Mouse (Mus musculus): ENCODE results near the gene 1700001K19Rik. TPM values are rescaled to one million over a fixed set of nuclear protein-coding genes. Genes with fewer than 3 reads are reported as not detected.

The 1700001K19Rik gene
- polyA plus RNA-seq (2012; ENCODE audit: insufficient read depth, insufficient read length, missing spikeins) = not detected in 2 replicates

DNA sequence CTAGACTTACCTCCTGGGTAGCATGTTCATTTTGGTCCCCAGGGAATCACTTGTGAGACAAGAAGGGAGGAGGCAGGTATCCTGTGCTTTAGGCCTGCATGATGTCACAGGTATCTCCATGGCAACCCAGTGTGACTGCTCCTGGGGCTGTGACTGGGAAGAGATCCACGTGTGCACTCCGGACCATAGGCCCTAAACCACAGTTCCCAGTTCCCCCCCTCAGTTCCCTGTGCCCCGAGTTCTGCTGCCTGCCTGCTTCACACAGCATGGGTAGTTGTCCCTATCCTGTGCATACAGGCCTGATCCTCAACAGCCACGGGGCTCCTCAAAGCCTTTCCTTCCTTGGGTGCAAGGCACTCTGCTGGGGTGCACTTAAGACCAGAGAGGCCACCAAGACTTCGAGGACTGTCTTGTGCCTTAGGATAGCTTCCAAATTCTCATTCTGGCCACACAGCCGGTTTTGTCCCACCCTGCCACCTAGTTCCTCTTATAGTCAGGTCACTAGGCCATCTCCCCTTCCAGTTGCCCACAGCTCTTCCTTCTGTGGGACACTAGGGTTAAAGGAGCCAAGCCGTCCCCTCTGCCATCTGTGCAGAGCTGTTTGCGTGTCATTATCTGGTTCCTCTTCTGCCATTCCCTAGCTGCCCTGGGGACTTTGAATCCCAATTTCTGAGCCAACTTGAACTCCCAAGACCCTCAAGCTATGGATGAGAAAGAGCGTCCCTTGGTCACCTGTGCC, at the start of gene 1700001K19Rik:
Gene 1700001K19Rik (minus strand): TSS at position 59 of the 739 bp plus-strand sequence.
- Histone ChIP-seq H3K4me3 (ENCODE audit: insufficient read depth, low read length) (no peak within 1 kb of the TSS), H3K4me1 (ENCODE audit: control insufficient read depth, insufficient read depth, low read length) (peaks cover 30% of the 10 kb centered on the region), H3K27ac (ENCODE audit: insufficient read depth, low read depth, low read length) (no peak within 1 kb of the TSS)
- TF ChIP-seq POLR2A (IDR thresholded peaks at IDR 0.05; ENCODE audit: borderline replicate concordance, low read depth, low read length) (no peak), CTCF (IDR thresholded peaks at IDR 0.05; ENCODE audit: low read depth, low read length) (no peak)

DNA sequence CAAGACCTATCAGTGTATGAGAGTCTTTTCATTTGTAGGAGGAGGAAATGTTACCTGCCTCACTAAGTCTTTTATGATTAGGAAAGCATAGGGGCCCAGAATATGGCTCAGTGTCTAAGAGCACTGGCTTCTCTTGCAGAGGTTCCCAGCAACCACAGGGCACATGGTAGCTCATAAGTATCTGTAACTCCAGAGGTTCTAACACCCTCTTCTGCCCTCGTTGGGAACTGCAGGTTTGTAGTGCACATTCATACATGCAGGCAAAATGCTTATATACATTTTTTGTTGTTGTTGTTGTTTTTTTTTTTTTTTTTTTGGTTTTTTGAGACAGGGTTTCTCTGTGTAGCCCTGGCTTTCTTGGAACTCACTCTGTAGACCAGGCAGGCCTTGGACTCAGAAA, 44.0 kb upstream of the 1700001K19Rik start:
- Histone ChIP-seq H3K4me1 (ENCODE audit: control insufficient read depth, insufficient read depth, low read length) (no peaks in the 10 kb centered on the region), H3K4me3 (ENCODE audit: insufficient read depth, low read length) (no peak overlapping the region), H3K27ac (ENCODE audit: insufficient read depth, low read depth, low read length) (no peak overlapping the region)
- no peak for TF ChIP-seq POLR2A (IDR thresholded peaks at IDR 0.05; ENCODE audit: borderline replicate concordance, low read depth, low read length)
- no peak for TF ChIP-seq CTCF (IDR thresholded peaks at IDR 0.05; ENCODE audit: low read depth, low read length)

DNA sequence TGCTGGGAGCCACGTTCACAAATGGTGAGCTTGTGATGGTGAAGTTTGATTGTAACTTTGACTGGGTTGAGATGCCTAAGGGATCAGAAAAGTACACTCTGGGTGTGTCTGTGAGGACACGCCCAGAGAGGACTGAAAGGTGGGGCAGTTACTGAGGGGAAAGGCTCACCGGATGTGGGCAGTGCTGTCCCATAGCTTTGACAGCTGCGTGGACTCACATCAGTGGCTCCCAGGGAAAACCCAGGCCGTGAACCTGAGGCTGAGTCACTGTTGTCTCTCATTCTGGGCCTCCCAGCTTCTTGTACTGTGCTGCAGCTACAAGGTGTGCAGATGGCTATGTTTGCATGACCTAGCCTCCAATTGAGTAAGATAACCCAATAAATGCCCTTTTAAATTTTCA, 43.1 kb upstream of the 1700001K19Rik start:
- Histone ChIP-seq H3K27ac (ENCODE audit: insufficient read depth, low read depth, low read length) (no peak overlapping the region), H3K4me3 (ENCODE audit: insufficient read depth, low read length) (no peak overlapping the region), H3K4me1 (ENCODE audit: control insufficient read depth, insufficient read depth, low read length) (no peaks in the 10 kb centered on the region)
- TF ChIP-seq CTCF (IDR thresholded peaks at IDR 0.05; ENCODE audit: low read depth, low read length) = no peak
- no peak for TF ChIP-seq POLR2A (IDR thresholded peaks at IDR 0.05; ENCODE audit: borderline replicate concordance, low read depth, low read length)

DNA sequence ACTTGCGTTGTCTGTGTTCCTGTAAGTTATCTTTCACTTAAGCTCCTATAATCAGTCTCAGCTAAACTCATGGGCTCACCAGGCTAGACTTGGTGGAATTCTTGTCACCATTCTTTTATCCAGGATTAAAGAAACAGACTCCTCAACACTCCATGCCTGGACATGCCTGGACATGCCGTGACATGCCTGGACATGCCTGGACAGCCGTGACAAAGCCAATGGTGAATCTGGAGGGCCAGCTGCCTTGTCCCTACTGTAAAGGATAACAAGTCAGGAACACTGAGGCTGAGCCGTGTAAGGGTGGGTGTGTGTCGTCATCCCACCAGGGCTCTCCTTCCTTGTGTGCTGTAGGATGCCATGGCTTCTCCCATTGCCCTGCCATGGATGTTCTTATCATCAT, 42.6 kb upstream of the 1700001K19Rik start:
- Histone ChIP-seq H3K27ac (ENCODE audit: insufficient read depth, low read depth, low read length) (no peak overlapping the region), H3K4me3 (ENCODE audit: insufficient read depth, low read length) (no peak overlapping the region), H3K4me1 (ENCODE audit: control insufficient read depth, insufficient read depth, low read length) (no peaks in the 10 kb centered on the region)
- TF ChIP-seq POLR2A (IDR thresholded peaks at IDR 0.05; ENCODE audit: borderline replicate concordance, low read depth, low read length) (no peak), CTCF (IDR thresholded peaks at IDR 0.05; ENCODE audit: low read depth, low read length) (no peak)

DNA sequence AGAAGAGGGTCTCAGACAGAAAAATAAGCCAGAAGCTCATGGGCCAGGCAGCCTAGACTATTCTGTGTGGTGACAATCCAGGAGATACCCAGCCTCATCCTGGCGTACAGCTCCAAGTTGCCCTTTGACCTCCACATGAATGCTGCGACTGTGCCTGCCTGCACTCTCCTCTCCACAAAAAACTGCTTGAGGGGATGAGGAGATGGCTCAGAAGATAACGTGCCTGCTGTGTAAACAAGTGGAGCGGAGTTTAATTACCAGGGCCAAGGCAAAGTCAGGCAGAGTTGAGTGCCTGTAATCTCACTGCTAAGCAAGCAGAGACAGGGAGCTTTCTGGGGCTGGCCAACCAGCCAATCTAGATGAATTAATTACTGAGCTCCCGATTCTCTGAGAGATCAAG, 33.6 kb upstream of the 1700001K19Rik start:
- TF ChIP-seq POLR2A (IDR thresholded peaks at IDR 0.05; ENCODE audit: borderline replicate concordance, low read depth, low read length) (no peak), CTCF (IDR thresholded peaks at IDR 0.05; ENCODE audit: low read depth, low read length) (no peak)
- Histone ChIP-seq H3K27ac (ENCODE audit: insufficient read depth, low read depth, low read length) (no peak overlapping the region), H3K4me1 (ENCODE audit: control insufficient read depth, insufficient read depth, low read length) (no peaks in the 10 kb centered on the region; the same call in 1 of the 2 replicates), H3K4me3 (ENCODE audit: insufficient read depth, low read length) (no peak overlapping the region)

DNA sequence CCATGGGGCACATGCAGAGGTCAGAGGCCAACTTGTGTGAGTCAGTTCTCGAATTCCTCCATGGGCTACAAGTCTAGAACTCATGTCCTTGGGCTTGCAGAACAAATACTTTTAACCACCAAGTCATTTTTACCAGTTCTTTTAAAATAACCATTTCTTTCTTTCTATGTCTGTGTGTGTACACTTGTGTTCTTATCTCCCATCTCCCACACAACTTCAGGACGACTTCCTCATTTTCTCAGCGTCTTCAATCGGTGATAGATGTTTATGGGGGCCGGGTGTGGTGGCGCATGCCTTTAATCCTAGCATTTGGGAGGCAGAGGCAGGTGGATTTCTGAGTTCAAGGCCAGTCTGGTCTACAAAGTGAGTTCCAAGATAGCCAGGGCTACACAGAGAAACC, 31.8 kb upstream of the 1700001K19Rik start:
- TF ChIP-seq CTCF (IDR thresholded peaks at IDR 0.05; ENCODE audit: low read depth, low read length) = no peak
- no peak for TF ChIP-seq POLR2A (IDR thresholded peaks at IDR 0.05; ENCODE audit: borderline replicate concordance, low read depth, low read length)
- peaks cover 4% of the 10 kb centered on the region for H3K4me1 ChIP-seq (ENCODE audit: control insufficient read depth, insufficient read depth, low read length)
- H3K27ac ChIP-seq (ENCODE audit: insufficient read depth, low read depth, low read length) = no peak overlapping the region
- H3K4me3 ChIP-seq (ENCODE audit: insufficient read depth, low read length) = no peak overlapping the region

DNA sequence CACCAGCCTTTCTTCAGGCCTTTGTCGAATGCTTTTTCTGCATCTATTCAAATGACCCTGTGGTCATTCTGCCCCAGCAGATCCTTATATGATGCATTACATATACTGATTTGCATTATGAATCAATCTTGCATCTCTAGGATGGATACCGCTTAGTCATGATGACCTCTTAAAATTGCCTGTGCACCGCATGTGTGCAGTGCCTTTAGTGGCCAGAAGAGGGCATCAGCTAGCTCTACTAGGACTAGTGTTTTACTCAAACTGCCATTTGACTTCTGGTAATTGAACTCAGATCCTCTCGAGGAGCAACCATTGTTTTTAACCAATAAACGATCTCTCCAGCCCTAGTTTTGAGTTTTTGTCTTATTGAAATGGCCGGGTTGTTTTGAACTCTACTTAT, 31.4 kb upstream of the 1700001K19Rik start:
- Histone ChIP-seq H3K4me3 (ENCODE audit: insufficient read depth, low read length) (no peak overlapping the region), H3K4me1 (ENCODE audit: control insufficient read depth, insufficient read depth, low read length) (peaks cover 4% of the 10 kb centered on the region), H3K27ac (ENCODE audit: insufficient read depth, low read depth, low read length) (no peak overlapping the region)
- no peak for TF ChIP-seq POLR2A (IDR thresholded peaks at IDR 0.05; ENCODE audit: borderline replicate concordance, low read depth, low read length)
- TF ChIP-seq CTCF (IDR thresholded peaks at IDR 0.05; ENCODE audit: low read depth, low read length) = no peak

DNA sequence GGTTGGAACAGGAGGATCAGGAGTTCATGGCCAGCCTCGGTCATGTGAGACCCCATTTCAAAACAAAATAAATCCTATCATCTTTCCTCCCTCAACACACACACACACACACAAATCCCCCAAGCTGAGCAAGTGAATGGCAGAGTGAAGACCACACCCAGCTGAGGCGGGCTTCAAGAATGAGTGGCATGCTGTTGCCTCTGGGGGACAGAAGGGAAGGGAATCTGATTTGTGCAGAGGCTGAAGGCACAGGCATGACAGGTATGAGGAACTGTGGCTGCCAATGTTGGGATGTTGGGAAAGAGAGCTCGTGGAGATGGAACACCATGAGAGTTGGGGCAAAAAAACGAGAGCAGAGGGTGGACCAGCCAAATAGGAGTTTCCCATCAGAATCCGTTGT, 28.9 kb upstream of the 1700001K19Rik start:
- Histone ChIP-seq H3K27ac (ENCODE audit: insufficient read depth, low read depth, low read length) (no peak overlapping the region), H3K4me1 (ENCODE audit: control insufficient read depth, insufficient read depth, low read length) (peaks cover 14% of the 10 kb centered on the region), H3K4me3 (ENCODE audit: insufficient read depth, low read length) (no peak overlapping the region)
- TF ChIP-seq POLR2A (IDR thresholded peaks at IDR 0.05; ENCODE audit: borderline replicate concordance, low read depth, low read length) = no peak
- no peak for TF ChIP-seq CTCF (IDR thresholded peaks at IDR 0.05; ENCODE audit: low read depth, low read length)

DNA sequence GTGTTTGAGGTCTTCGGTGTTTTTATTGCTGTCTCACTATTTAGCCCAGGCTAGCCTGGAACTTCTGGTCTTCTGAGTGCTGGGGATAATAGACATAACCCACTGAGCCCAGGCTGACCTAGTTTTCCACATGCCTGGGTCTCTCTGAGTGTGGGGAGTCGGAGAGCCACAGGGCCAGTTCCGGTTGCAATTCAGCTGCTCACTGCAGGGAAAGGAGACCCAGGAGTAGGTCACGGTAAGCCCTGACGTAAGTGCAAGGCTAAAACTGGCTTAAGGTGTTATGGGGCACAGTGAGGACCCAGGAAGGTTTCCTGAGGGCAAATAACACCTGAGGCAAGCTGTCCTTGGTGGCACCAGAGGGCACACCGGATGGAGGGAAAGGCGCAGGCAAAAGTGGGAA, 25.0 kb upstream of the 1700001K19Rik start:
- peaks cover 44% of the 10 kb centered on the region for H3K4me1 ChIP-seq (ENCODE audit: control insufficient read depth, insufficient read depth, low read length)

More for the DNA sequence above, 25.0 kb upstream of the 1700001K19Rik start:
- H3K4me3 ChIP-seq (ENCODE audit: insufficient read depth, low read length) = no peak overlapping the region
- H3K27ac ChIP-seq (ENCODE audit: insufficient read depth, low read depth, low read length) = peak overlapping the region; percentile 80
- 0 out of 2 replicates have a peak, but pooled peaks have one; percentile 17 for TF ChIP-seq CTCF (IDR thresholded peaks at IDR 0.05; ENCODE audit: low read depth, low read length)
- TF ChIP-seq POLR2A (IDR thresholded peaks at IDR 0.05; ENCODE audit: borderline replicate concordance, low read depth, low read length) = no peak

All from bone marrow macrophage, adult 2 months (primary cell).